Mouse (Mus musculus): ENCODE data around the gene Usp6nl.

DNA sequence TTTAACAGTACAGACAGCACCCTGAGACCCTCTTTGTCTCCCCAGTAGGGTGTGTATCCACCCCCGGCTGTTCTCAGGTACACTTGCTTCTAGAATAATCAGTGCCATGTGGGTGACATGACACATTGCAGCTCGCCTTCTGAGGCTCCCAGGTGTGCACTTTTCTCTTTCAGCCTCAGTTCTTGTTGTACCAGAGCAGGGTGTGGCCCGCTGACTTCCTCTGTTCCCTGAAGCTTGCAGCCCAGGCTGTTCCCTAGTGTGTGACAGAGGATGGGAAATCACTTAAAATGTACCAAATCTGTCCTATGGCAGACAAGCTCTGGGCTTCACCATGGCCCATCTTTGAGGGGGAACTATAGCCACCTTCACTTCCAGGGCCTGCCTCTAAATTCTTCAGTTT is 161.7 kb downstream of the Usp6nl start:
- no peak for TF ChIP-seq CTCF (IDR thresholded peaks at IDR 0.05; ENCODE audit: low read depth)
- TF ChIP-seq EP300 (optimal IDR thresholded peaks at IDR 0.05): no peak

Data from stomach, postnatal 0 days (tissue).